Mouse (Mus musculus) forebrain, embryonic 11.5 days (tissue): ENCODE measurements around the gene Hao2. TPM values are rescaled to one million over a fixed set of nuclear protein-coding genes. Genes with fewer than 3 reads are reported as not detected.

ENCODE experiments used
- ATAC-seq: fragments of 200-750 bp; cut with Nextera tagmentation; replicated peaks from 2 replicates; pipeline ENCODE4 v1.8.0; 2017; ENCODE audit warnings: moderate TSS enrichment; ENCODE audit not compliant: low FRiP score
- DNase-seq: peaks from one replicate; pipeline ENCODE4 v3.0.0-alpha.2; 2017; ENCODE audit warnings: low spot score
- H3K27ac ChIP-seq: fragments of 300-500 bp; sonication (generic); 2 replicates; pipeline ENCODE4 v1.5.1; 2014; ENCODE audit warnings: low read depth, low read length
- H3K27me3 ChIP-seq: fragments of 300-500 bp; sonication (generic); 2 replicates; pipeline ENCODE4 v1.6.1; 2014; ENCODE audit warnings: mild to moderate bottlenecking, low read length, mixed read lengths; ENCODE audit not compliant: control insufficient read depth, insufficient read depth
- H3K36me3 ChIP-seq: fragments of 300-500 bp; sonication (generic); 2 replicates; pipeline ENCODE4 v1.6.1; 2014; ENCODE audit warnings: mild to moderate bottlenecking, low read length, moderate library complexity, mixed read lengths; ENCODE audit not compliant: control insufficient read depth, insufficient read depth
- H3K4me1 ChIP-seq: fragments of 300-500 bp; sonication (generic); replicated peaks from 2 replicates; pipeline ENCODE4 v1.6.1; 2014; ENCODE audit warnings: low read length, mixed read lengths; ENCODE audit not compliant: control insufficient read depth, insufficient read depth
- H3K4me2 ChIP-seq: fragments of 300-500 bp; sonication (generic); 2 replicates; pipeline ENCODE4 v1.6.1; 2014; ENCODE audit warnings: low read depth, mild to moderate bottlenecking, low read length, moderate library complexity, mixed read lengths; ENCODE audit not compliant: severe bottlenecking
- H3K4me3 ChIP-seq: fragments of 300-500 bp; sonication (generic); 2 replicates; pipeline ENCODE4 v1.5.1; 2014; ENCODE audit warnings: low read depth, low read length
- H3K9ac ChIP-seq: fragments of 300-500 bp; sonication (generic); 2 replicates; pipeline ENCODE4 v1.6.1; 2014; ENCODE audit warnings: low read length
- H3K9me3 ChIP-seq: fragments of 300-500 bp; sonication (generic); 2 replicates; pipeline ENCODE4 v1.6.1; 2016; ENCODE audit warnings: low read length, mixed read lengths; ENCODE audit not compliant: control insufficient read depth
- WGBS: fragments of 180-500 bp; shearing (Covaris S2); extraction: QIAGEN DNeasy Blood & Tissue Kit; methylation state at CpG from one replicate; pipeline ENCODE4 v1.1.7; 2014; 5-methylcytosine and 5-hydroxymethylcytosine counted together
- polyA plus RNA-seq: library from polyadenylated mRNA; unstranded; fragments of >200 nt; fragmentation: Nextera tagmentation; extraction: Ambion mirVana; gene quantifications from 2 replicates; pipeline ENCODE4 v1.2.1, GENCODE M21; 2014

Gene Hao2
- polyA plus RNA-seq, 1 experiment from 2014 or later: not detected

DNA sequence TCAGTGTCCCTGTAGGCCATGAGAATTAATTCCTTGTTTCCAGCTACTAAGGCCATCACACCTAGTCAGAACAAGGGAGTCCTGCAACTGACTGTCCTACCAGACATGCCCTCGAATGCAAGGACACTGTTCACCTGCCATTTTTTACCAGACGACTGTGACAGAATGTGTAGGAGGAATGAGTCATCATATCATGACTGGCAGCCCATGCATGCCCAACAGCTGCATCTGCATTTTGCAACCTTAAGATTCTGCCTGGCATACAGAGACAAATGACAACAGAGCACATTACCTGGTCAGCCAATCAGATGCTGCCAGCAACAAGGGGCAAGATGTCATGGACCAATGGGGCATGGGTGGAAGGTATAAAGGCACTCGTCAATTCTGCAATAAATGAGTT lies 27.4 kb upstream of the Hao2 start:
- Histone ChIP-seq H3K4me2 (no peak overlapping the region), H3K4me3 (no peak overlapping the region), H3K27me3 (no peaks in the 10 kb centered on the region), H3K27ac (no peak overlapping the region), H3K4me1 (no peaks in the 10 kb centered on the region), H3K9me3 (no peaks in the 10 kb centered on the region), H3K36me3 (no peaks in the 10 kb centered on the region), H3K9ac (no peak overlapping the region)
- WGBS: 83% methylated on average over 3 of the region's 3 CpGs
- no peak for DNase-seq
- no peak for ATAC-seq

DNA sequence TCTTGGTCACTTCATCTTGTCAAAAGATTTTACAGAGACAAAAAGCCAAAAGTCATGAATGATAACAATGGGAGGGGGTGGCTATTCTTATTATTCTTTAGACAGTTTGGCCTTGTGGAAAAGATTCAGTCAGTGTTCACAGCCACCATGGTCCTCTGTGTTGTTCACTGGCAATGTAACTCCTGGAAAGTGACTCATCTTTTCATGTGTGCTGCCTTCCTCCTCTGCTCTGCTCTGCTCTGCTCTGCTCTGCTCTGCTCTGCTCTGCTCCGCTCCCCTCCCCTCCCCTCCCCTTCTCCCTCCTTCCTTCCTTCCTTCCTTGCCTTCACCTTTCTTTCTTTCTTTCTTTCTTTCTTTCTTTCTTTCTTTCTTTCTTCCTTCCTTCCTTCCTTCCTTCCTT lies 24.2 kb upstream of the Hao2 start:
- Histone ChIP-seq H3K4me2 (no peak overlapping the region), H3K9ac (no peak overlapping the region), H3K27me3 (no peaks in the 10 kb centered on the region), H3K36me3 (no peaks in the 10 kb centered on the region), H3K9me3 (no peaks in the 10 kb centered on the region), H3K27ac (no peak overlapping the region), H3K4me3 (no peak overlapping the region), H3K4me1 (no peaks in the 10 kb centered on the region)
- DNase-seq (no peak), ATAC-seq (no peak)
- 67% methylated on average over 1 of the region's 1 CpGs for WGBS

DNA sequence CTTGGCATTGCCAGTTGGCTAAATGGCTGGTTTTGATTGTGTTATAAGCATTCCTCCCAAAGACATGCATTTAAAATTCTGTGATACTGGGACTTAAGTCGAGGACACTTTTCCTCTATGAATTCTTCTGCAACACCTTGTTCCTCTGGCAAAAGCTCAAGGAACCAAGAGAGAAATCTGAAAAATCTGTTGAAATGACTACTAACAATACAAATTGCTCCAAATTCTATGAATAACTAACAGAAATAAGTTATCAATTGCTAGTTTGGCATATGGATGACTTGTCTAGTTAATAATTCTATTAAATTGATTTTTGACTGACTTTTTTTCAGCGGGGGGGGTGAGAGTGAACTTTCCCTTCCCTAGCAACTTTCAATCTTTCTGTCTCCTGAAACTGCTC lies 23.8 kb upstream of the Hao2 start:
- 78% methylated on average over 2 of the region's 2 CpGs for WGBS
- H3K27me3 ChIP-seq: no peaks in the 10 kb centered on the region
- no peak overlapping the region for H3K9ac ChIP-seq
- no peak for ATAC-seq
- no peak overlapping the region for H3K27ac ChIP-seq
- no peaks in the 10 kb centered on the region for H3K36me3 ChIP-seq
- DNase-seq: no peak
- no peaks in the 10 kb centered on the region for H3K9me3 ChIP-seq
- H3K4me1 ChIP-seq: no peaks in the 10 kb centered on the region
- H3K4me3 ChIP-seq: no peak overlapping the region
- H3K4me2 ChIP-seq: no peak overlapping the region

DNA sequence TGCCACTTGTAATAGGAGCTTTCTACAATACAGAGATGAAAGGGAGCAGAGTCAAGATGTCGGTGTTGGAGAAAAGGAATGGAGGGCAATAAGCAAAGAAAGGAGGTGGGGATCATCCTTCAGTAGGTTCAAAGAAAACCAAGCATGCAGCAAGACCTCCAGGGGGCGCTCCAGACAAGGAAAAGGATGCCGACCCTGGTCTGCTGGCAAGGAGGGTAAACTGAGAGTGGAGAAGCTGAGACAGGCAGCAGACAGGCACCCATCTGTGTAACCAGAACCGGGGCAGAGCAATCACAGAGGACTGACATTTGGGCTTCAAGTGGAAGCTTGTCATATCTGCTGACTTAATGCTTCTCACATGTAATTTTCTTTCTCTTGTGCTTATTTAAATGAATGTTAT lies 22.6 kb upstream of the Hao2 start:
- Histone ChIP-seq H3K9me3 (no peaks in the 10 kb centered on the region), H3K4me3 (no peak overlapping the region), H3K4me2 (no peak overlapping the region), H3K36me3 (no peaks in the 10 kb centered on the region), H3K27me3 (no peaks in the 10 kb centered on the region), H3K4me1 (no peaks in the 10 kb centered on the region), H3K27ac (no peak overlapping the region), H3K9ac (no peak overlapping the region)
- DNase-seq: peak; percentile 87
- ATAC-seq: 0 out of 2 replicates have a peak, but pooled peaks have one; percentile 36
- WGBS: 5% methylated on average over 4 of the region's 4 CpGs

DNA sequence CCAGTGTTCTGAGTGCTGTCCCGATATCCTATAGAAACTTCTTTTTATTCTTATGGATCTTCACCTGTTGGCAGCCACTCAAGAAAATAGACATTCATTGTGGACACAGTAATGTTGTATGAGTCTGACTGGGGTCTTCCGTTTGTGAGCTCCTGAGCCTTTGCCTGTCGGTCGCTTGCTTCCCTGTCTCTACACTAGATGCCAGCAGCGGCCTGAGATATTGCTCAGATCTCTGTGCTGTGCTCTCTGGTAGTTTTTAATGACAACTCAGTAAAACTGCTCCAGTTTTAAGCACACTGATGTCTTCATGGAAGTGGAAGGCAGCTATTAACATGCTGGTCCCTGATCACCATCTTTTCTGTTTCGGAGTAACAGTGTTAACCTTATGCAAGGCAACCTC lies 20.6 kb upstream of the Hao2 start:
- 83% methylated on average over 6 of the region's 6 CpGs for WGBS

DNA sequence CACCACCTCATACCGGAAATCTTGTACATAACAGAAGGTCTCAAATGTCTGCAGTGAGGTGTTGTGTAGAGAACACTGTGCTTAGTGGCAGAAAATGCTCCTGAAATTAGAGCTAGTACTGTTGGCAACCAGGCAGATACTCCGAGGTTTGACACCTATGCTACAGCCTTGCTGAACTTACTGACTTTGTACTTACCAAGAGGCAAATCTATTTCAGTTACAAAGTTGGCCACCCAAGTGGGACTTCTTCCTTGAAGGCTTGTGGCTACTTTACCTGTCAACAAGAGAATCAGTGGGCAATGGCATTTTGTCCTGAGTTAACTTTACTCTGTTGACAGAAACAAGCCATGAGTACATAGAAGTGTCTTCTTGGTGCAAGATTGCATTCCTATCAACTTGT lies 4.6 kb upstream of the Hao2 start:
- 92% methylated on average over 2 of the region's 2 CpGs for WGBS
- Histone ChIP-seq H3K4me2 (no peak overlapping the region), H3K9ac (no peak overlapping the region), H3K9me3 (no peaks in the 10 kb centered on the region), H3K27ac (no peak overlapping the region), H3K4me1 (no peaks in the 10 kb centered on the region), H3K27me3 (no peaks in the 10 kb centered on the region), H3K4me3 (no peak overlapping the region), H3K36me3 (no peaks in the 10 kb centered on the region)
- no peak for DNase-seq
- ATAC-seq: no peak

More for the DNA sequence above, 20.6 kb upstream of the Hao2 start:
- Histone ChIP-seq H3K4me2 (no peak overlapping the region), H3K4me1 (no peaks in the 10 kb centered on the region), H3K36me3 (no peaks in the 10 kb centered on the region), H3K27ac (no peak overlapping the region), H3K9me3 (no peaks in the 10 kb centered on the region), H3K27me3 (no peaks in the 10 kb centered on the region), H3K4me3 (no peak overlapping the region), H3K9ac (no peak overlapping the region)
- ATAC-seq (no peak), DNase-seq (no peak)

DNA sequence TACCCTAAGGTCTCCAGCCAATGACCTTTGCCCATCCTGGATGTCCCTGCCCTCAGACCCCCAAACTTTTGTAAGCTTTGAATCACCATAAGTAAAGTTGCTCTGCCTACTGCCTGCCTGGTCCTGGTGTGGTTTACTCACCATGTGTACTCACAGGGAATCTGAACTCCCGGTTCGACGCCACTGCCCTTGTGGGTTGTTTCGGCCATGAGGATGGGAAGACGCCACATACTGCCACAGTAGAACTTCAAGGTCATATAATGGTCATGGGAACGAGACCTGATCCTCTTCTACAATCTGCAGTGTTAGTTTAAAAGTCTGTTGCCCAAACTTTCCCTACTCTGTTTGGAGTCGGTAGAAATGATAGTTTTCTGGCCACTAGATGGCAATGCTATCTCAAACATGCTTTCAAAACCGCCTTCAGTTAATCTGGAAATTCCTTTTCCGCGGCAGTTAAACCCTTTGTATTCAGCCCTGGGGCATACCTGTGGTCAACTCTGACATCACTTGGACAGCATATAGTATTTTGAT lies 2.1 kb upstream of the Hao2 start:
- Histone ChIP-seq H3K27me3 (no peaks in the 10 kb centered on the region), H3K4me2 (no peak overlapping the region), H3K4me1 (no peaks in the 10 kb centered on the region), H3K9me3 (no peaks in the 10 kb centered on the region), H3K27ac (no peak overlapping the region), H3K36me3 (no peaks in the 10 kb centered on the region), H3K4me3 (no peak overlapping the region), H3K9ac (no peak overlapping the region)
- ATAC-seq (peak; percentile 53; the same call in 1 of the 2 replicates), DNase-seq (no peak)
- 47% methylated on average over 10 of the region's 10 CpGs for WGBS

DNA sequence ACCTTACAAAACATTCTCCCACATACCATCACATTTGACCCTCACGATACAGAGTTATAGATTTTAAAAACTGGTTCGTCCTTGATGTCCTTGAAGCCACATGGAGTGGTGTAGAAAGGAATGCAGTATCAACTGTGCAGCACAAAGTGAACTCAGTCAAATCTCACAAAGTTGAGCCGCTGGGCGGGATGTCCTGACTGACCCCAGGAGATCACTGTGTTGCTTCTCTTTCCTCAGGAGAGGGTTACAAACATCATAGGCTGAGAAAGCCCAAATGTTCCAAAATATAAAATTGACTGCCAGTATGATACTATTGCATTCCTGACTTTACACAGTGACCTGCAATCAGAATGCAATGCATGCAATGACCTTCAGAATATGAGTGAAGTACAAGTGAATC lies 2.6 kb downstream of the Hao2 start:
- H3K27ac ChIP-seq: no peak overlapping the region
- no peak for ATAC-seq
- H3K4me2 ChIP-seq: no peak overlapping the region
- no peak overlapping the region for H3K4me3 ChIP-seq
- H3K9me3 ChIP-seq: no peaks in the 10 kb centered on the region
- WGBS: 88% methylated on average over 4 of the region's 4 CpGs
- H3K4me1 ChIP-seq: no peaks in the 10 kb centered on the region
- no peak for DNase-seq
- no peaks in the 10 kb centered on the region for H3K27me3 ChIP-seq
- no peak overlapping the region for H3K9ac ChIP-seq
- H3K36me3 ChIP-seq: no peaks in the 10 kb centered on the region

DNA sequence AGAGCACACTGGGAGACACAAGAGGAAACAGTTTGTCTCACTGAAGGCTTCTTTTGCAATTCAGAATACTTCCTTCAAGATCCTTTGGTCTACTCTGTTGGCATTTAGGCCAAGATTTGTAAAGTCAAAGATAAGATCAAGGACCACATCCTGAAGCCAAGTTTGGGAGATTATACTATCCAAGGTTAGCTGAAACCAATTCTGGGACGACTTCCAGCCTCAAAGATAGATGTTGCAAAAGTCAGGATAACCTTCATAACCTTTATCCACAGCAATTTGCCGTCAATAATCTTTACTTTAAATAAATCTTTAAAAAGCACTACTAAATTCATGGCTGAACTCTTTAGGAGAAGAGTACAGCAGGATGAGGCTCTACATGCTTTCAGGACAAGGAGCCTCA lies 4.8 kb downstream of the Hao2 start:
- no peak overlapping the region for H3K4me2 ChIP-seq
- no peaks in the 10 kb centered on the region for H3K9me3 ChIP-seq
- H3K9ac ChIP-seq: no peak overlapping the region
- no peaks in the 10 kb centered on the region for H3K4me1 ChIP-seq
- no peak overlapping the region for H3K27ac ChIP-seq
- DNase-seq (no peak), ATAC-seq (no peak)
- H3K27me3 ChIP-seq: no peaks in the 10 kb centered on the region
- H3K36me3 ChIP-seq: no peaks in the 10 kb centered on the region
- H3K4me3 ChIP-seq: no peak overlapping the region
- WGBS: 73% methylated on average over 2 of the region's 2 CpGs
